Mouse (Mus musculus) ES-Bruce4 (cell line): Measurements from ENCODE around the gene Kcnip1. TPM values are rescaled to one million over a fixed set of nuclear protein-coding genes. Genes with fewer than 3 reads are reported as not detected.

Source experiments
- H3K27ac ChIP-seq: 2 replicates; pipeline ENCODE4 v1.5.1; 2012; ENCODE audit warnings: low read length, inconsistent platforms; ENCODE audit not compliant: insufficient read depth
- H3K27me3 ChIP-seq: 2 replicates; pipeline ENCODE4 v1.6.1; 2012; ENCODE audit warnings: mild to moderate bottlenecking, low read length, inconsistent platforms; ENCODE audit not compliant: control insufficient read depth, poor library complexity, insufficient read depth, severe bottlenecking
- H3K36me3 ChIP-seq: 2 replicates; pipeline ENCODE4 v1.6.1; 2012; ENCODE audit warnings: inconsistent platforms, mild to moderate bottlenecking, low read length, moderate library complexity; ENCODE audit not compliant: control insufficient read depth, poor library complexity, insufficient read depth, severe bottlenecking
- H3K4me1 ChIP-seq: one replicate; pipeline ENCODE4 v1.8.1; 2011; ENCODE audit warnings: low read length; ENCODE audit not compliant: control insufficient read depth, insufficient read depth
- H3K4me3 ChIP-seq: 2 replicates; pipeline ENCODE4 v1.5.1; 2011; ENCODE audit warnings: low read depth, mild to moderate bottlenecking, low read length
- H3K9ac ChIP-seq: 2 replicates; pipeline ENCODE4 v1.6.1; 2012; ENCODE audit warnings: low read depth, mild to moderate bottlenecking, inconsistent platforms; ENCODE audit not compliant: poor library complexity, severe bottlenecking
- H3K9me3 ChIP-seq: replicated peaks from 2 replicates; pipeline ENCODE4 v1.6.1; 2012; ENCODE audit warnings: mild to moderate bottlenecking, low read length, inconsistent platforms; ENCODE audit not compliant: control insufficient read depth, poor library complexity, insufficient read depth, severe bottlenecking
- CTCF ChIP-seq: IDR thresholded peaks from one replicate; pipeline ENCODE4 v1.8.1; 2011; ENCODE audit warnings: low read depth, low read length
- EP300 ChIP-seq: IDR thresholded peaks from 2 replicates; pipeline ENCODE4 v1.6.1; 2011; ENCODE audit warnings: low read depth, low read length; ENCODE audit not compliant: insufficient read depth
- POLR2A ChIP-seq: IDR thresholded peaks from one replicate; pipeline ENCODE4 v1.8.1; 2011; ENCODE audit warnings: low read length; ENCODE audit not compliant: insufficient read depth
- polyA plus RNA-seq: library from polyadenylated mRNA; stranded (reverse); fragments of >200 nt; gene quantifications from 2 replicates; pipeline ENCODE4 v1.2.4, GENCODE M21; 2011; ENCODE audit warnings: low read depth; ENCODE audit not compliant: missing spikeins, insufficient read depth, insufficient read length

Gene Kcnip1
- polyA plus RNA-seq, 1 experiment: not detected

GRCm38 (mm10) chr11:33746402-33746801 is 246.6 kb downstream of the Kcnip1 start:
- no peak overlapping the region for H3K27ac ChIP-seq
- H3K27me3 ChIP-seq: no peaks in the 10 kb centered on the region
- TF ChIP-seq EP300 (no peak), POLR2A (no peak), CTCF (no peak)
- H3K9me3 ChIP-seq: no peaks in the 10 kb centered on the region
- no peaks in the 10 kb centered on the region for H3K4me1 ChIP-seq
- no peak overlapping the region for H3K4me3 ChIP-seq
- no peak overlapping the region for H3K9ac ChIP-seq
- no peaks in the 10 kb centered on the region for H3K36me3 ChIP-seq

- no peak overlapping the region for H3K4me3 ChIP-seq
- no peaks in the 10 kb centered on the region for H3K27me3 ChIP-seq
- no peaks in the 10 kb centered on the region for H3K4me1 ChIP-seq
- H3K9ac ChIP-seq: no peak overlapping the region
- TF ChIP-seq POLR2A (no peak), EP300 (no peak), CTCF (no peak)
- H3K9me3 ChIP-seq: no peaks in the 10 kb centered on the region
- H3K27ac ChIP-seq: no peak overlapping the region
- no peaks in the 10 kb centered on the region for H3K36me3 ChIP-seq
These were observed 247.1 kb downstream of the Kcnip1 start for GRCm38 (mm10) chr11:33745821-33746329.

GRCm38 (mm10) chr11:33744429-33744828 is 248.5 kb downstream of the Kcnip1 start:
- no peak overlapping the region for H3K27ac ChIP-seq
- TF ChIP-seq CTCF (no peak), POLR2A (no peak), EP300 (no peak)

GRCm38 (mm10) chr11:33740187-33740586 is 252.8 kb downstream of the Kcnip1 start:
- Histone ChIP-seq H3K9ac (no peak overlapping the region), H3K4me1 (no peaks in the 10 kb centered on the region)
- no peak for TF ChIP-seq POLR2A
- TF ChIP-seq EP300: no peak
- no peak for TF ChIP-seq CTCF

More at GRCm38 (mm10) chr11:33744429-33744828, 248.5 kb downstream of the Kcnip1 start:
- H3K9ac ChIP-seq: no peak overlapping the region
- no peaks in the 10 kb centered on the region for H3K36me3 ChIP-seq
- no peak overlapping the region for H3K4me3 ChIP-seq
- H3K9me3 ChIP-seq: no peaks in the 10 kb centered on the region
- H3K27me3 ChIP-seq: no peaks in the 10 kb centered on the region
- H3K4me1 ChIP-seq: no peaks in the 10 kb centered on the region

GRCm38 (mm10) chr11:33736426-33736825 is 256.5 kb downstream of the Kcnip1 start:
- no peak overlapping the region for H3K4me3 ChIP-seq
- no peaks in the 10 kb centered on the region for H3K36me3 ChIP-seq
- H3K4me1 ChIP-seq: no peaks in the 10 kb centered on the region
- H3K27me3 ChIP-seq: no peaks in the 10 kb centered on the region
- TF ChIP-seq POLR2A: no peak
- no peak for TF ChIP-seq EP300
- TF ChIP-seq CTCF: no peak
- no peak overlapping the region for H3K27ac ChIP-seq
- no peak overlapping the region for H3K9ac ChIP-seq
- H3K9me3 ChIP-seq: no peaks in the 10 kb centered on the region

More at GRCm38 (mm10) chr11:33740187-33740586, 252.8 kb downstream of the Kcnip1 start:
- Histone ChIP-seq H3K36me3 (no peaks in the 10 kb centered on the region), H3K9me3 (no peaks in the 10 kb centered on the region), H3K27me3 (no peaks in the 10 kb centered on the region), H3K4me3 (no peak overlapping the region), H3K27ac (no peak overlapping the region)

GRCm38 (mm10) chr11:33733269-33733668 is 259.7 kb downstream of the Kcnip1 start:
- peak; percentile 52 for TF ChIP-seq CTCF
- TF ChIP-seq POLR2A: no peak

More at GRCm38 (mm10) chr11:33733269-33733668, 259.7 kb downstream of the Kcnip1 start:
- no peak overlapping the region for H3K4me3 ChIP-seq
- no peaks in the 10 kb centered on the region for H3K36me3 ChIP-seq
- H3K4me1 ChIP-seq: no peaks in the 10 kb centered on the region
- no peak overlapping the region for H3K27ac ChIP-seq
- H3K27me3 ChIP-seq: no peaks in the 10 kb centered on the region
- no peak overlapping the region for H3K9ac ChIP-seq
- no peaks in the 10 kb centered on the region for H3K9me3 ChIP-seq
